Mouse (Mus musculus) spleen, adult 2 months (tissue): Measurements from ENCODE around the gene Rab40c. TPM values are rescaled to one million over a fixed set of nuclear protein-coding genes. Genes with fewer than 3 reads are reported as not detected.

Source experiments
- DNase-seq, 2 experiments: peaks; one replicate each; pipeline versions ENCODE4 v3.0.0 to v3.0.0-alpha.2; 2012 to 2021; ENCODE audit warnings: low spot score in 2 of 2, low read depth in 1 of 2
- H3K27ac ChIP-seq: fragments of 200-500 bp; 2 replicates; pipeline ENCODE4 v1.5.1; 2012; ENCODE audit warnings: low read length, inconsistent platforms; ENCODE audit not compliant: insufficient read depth
- H3K27me3 ChIP-seq: fragments of 200-500 bp; 2 replicates; pipeline ENCODE4 v1.6.1; 2012; ENCODE audit warnings: mild to moderate bottlenecking, moderate library complexity, low read length, inconsistent platforms; ENCODE audit not compliant: control insufficient read depth, insufficient read depth
- H3K36me3 ChIP-seq: fragments of 200-500 bp; 2 replicates; pipeline ENCODE4 v1.6.1; 2012; ENCODE audit warnings: mild to moderate bottlenecking, low read length, inconsistent platforms; ENCODE audit not compliant: control insufficient read depth, insufficient read depth
- H3K4me1 ChIP-seq: fragments of 200-500 bp; 2 replicates; pipeline ENCODE4 v1.6.1; 2011; ENCODE audit warnings: inconsistent platforms; ENCODE audit not compliant: control insufficient read depth, insufficient read depth, insufficient read length
- H3K4me3 ChIP-seq: fragments of 200-500 bp; 2 replicates; pipeline ENCODE4 v1.5.1; 2011; ENCODE audit warnings: mild to moderate bottlenecking, inconsistent platforms; ENCODE audit not compliant: insufficient read depth, insufficient read length; ENCODE audit errors: extremely low read depth
- CTCF ChIP-seq: fragments of 200-500 bp; IDR thresholded peaks from 2 replicates; pipeline ENCODE4 v1.5.1; 2011; ENCODE audit warnings: mild to moderate bottlenecking, inconsistent platforms; ENCODE audit not compliant: insufficient read depth, insufficient read length, insufficient replicate concordance; ENCODE audit errors: extremely low read depth
- POLR2A ChIP-seq: fragments of 200-500 bp; IDR thresholded peaks from 2 replicates; pipeline ENCODE4 v1.6.1; 2011; ENCODE audit warnings: low read depth, low read length, inconsistent platforms
- WGBS: fragments of 180-500 bp; shearing (Covaris S2); methylation state at CpG from one replicate; pipeline ENCODE4 v1.1.7; 2018; 5-methylcytosine and 5-hydroxymethylcytosine counted together
- polyA plus RNA-seq: library from polyadenylated mRNA; depleted of rRNA; stranded (reverse); fragments of >200 nt; gene quantifications from 2 replicates; pipeline ENCODE4 v1.2.3, GENCODE M21; 2012

Gene Rab40c
- polyA plus RNA-seq, 1 experiment = 31.6 TPM

GRCm38 (mm10) chr17:25958771-25959494 is 39.4 kb upstream of the Rab40c start:
- H3K4me3 ChIP-seq = no peak overlapping the region
- no peaks in the 10 kb centered on the region for H3K4me1 ChIP-seq
- H3K36me3 ChIP-seq = peaks cover 9% of the 10 kb centered on the region
- H3K27me3 ChIP-seq = no peaks in the 10 kb centered on the region
- no peak overlapping the region for H3K27ac ChIP-seq
- no peak for DNase-seq
- TF ChIP-seq CTCF (no peak), POLR2A (no peak)
- 96% methylated on average over 11 of the region's 11 CpGs for WGBS

DNA sequence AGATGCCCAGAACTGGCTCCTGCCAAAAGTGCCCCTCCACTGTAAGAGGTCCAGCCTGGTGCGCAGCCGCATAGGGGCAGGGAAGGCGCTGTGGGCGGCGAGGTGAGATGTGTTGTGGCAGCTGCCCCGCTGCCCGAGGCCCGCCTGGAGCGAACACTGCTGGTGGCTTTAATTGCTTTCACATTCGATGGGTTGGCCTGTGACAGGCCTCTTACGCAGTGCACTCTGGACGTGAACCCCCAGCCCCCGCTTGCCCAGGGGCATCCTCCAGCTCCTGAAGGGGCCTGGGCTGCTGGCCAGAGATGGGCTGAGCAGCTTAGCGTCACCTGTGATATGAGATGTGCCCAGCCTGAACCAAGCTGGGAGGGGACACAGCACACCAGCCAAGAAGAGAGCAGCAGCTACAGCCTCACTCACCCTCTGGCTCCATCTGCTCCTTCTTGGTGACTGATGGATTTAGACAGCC is 38.1 kb upstream of the Rab40c start:
- DNase-seq = no peak
- no peaks in the 10 kb centered on the region for H3K27me3 ChIP-seq
- H3K4me3 ChIP-seq = no peak overlapping the region
- 95% methylated on average over 14 of the region's 14 CpGs for WGBS
- no peak overlapping the region for H3K27ac ChIP-seq
- peaks cover 9% of the 10 kb centered on the region for H3K36me3 ChIP-seq
- H3K4me1 ChIP-seq = no peaks in the 10 kb centered on the region
- no peak for TF ChIP-seq POLR2A
- no peak for TF ChIP-seq CTCF

GRCm38 (mm10) chr17:25956631-25957030 is 37.1 kb upstream of the Rab40c start:
- peaks cover 6% of the 10 kb centered on the region for H3K27me3 ChIP-seq
- H3K4me3 ChIP-seq = no peak overlapping the region
- no peak for TF ChIP-seq POLR2A
- TF ChIP-seq CTCF = no peak
- WGBS = 92% methylated on average over 7 of the region's 7 CpGs
- H3K4me1 ChIP-seq = peaks cover 3% of the 10 kb centered on the region; the same call in 1 of the 2 replicates
- no peak for DNase-seq
- H3K27ac ChIP-seq = no peak overlapping the region
- peaks cover 9% of the 10 kb centered on the region for H3K36me3 ChIP-seq

DNA sequence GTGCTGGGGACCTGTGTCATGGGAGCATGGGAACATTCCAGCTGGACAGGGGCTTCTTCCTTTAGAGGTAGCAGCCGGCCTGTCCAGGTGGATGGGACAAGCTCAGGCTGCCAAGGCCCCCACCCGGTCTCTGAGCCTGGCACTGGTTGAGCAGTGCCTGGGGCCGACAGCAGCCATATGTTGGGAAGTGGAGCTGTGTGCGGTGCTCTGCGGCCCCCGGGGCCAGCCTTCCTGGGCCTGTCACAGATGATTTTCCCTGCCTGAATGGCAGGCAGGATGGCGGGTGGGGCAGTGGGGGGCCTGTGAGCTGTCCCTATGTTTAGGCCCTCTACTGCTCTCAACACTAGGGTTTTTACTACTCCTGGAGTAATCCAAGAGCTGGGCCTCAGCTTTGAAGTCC is 36.7 kb upstream of the Rab40c start:
- peaks cover 7% of the 10 kb centered on the region for H3K36me3 ChIP-seq
- WGBS = 82% methylated on average over 7 of the region's 7 CpGs
- peaks cover 10% of the 10 kb centered on the region for H3K27me3 ChIP-seq
- H3K4me1 ChIP-seq = peaks cover 4% of the 10 kb centered on the region; the same call in 1 of the 2 replicates
- no peak for DNase-seq
- no peak overlapping the region for H3K27ac ChIP-seq
- H3K4me3 ChIP-seq = no peak overlapping the region
- TF ChIP-seq POLR2A (no peak), CTCF (no peak)

GRCm38 (mm10) chr17:25955736-25956135 is 36.2 kb upstream of the Rab40c start:
- H3K27me3 ChIP-seq = peaks cover 12% of the 10 kb centered on the region
- peaks cover 7% of the 10 kb centered on the region for H3K36me3 ChIP-seq
- H3K27ac ChIP-seq = no peak overlapping the region
- 54% methylated on average over 3 of the region's 3 CpGs for WGBS
- H3K4me3 ChIP-seq = no peak overlapping the region
- no peak for DNase-seq
- no peak for TF ChIP-seq POLR2A
- TF ChIP-seq CTCF = no peak
- peaks cover 4% of the 10 kb centered on the region; the same call in 1 of the 2 replicates for H3K4me1 ChIP-seq

GRCm38 (mm10) chr17:25954671-25955070 is 35.1 kb upstream of the Rab40c start:
- Histone ChIP-seq H3K4me1 (peaks cover 4% of the 10 kb centered on the region; the same call in 1 of the 2 replicates), H3K4me3 (no peak overlapping the region), H3K27me3 (peaks cover 12% of the 10 kb centered on the region), H3K36me3 (no peaks in the 10 kb centered on the region; the same call in 1 of the 2 replicates), H3K27ac (no peak overlapping the region)
- DNase-seq = no peak
- WGBS = 91% methylated on average over 2 of the region's 2 CpGs
- TF ChIP-seq CTCF = no peak
- TF ChIP-seq POLR2A = no peak

- H3K27ac ChIP-seq = no peak overlapping the region
- DNase-seq = no peak
Measured at GRCm38 (mm10) chr17:25953161-25953560, 33.6 kb upstream of the Rab40c start.

More at GRCm38 (mm10) chr17:25953161-25953560, 33.6 kb upstream of the Rab40c start:
- Histone ChIP-seq H3K27me3 (peaks cover 12% of the 10 kb centered on the region), H3K4me3 (no peak overlapping the region), H3K4me1 (peaks cover 4% of the 10 kb centered on the region; the same call in 1 of the 2 replicates), H3K36me3 (no peaks in the 10 kb centered on the region)
- 91% methylated on average over 5 of the region's 5 CpGs for WGBS
- no peak for TF ChIP-seq CTCF
- no peak for TF ChIP-seq POLR2A
